Mouse (Mus musculus): Measurements from ENCODE around the gene Tmc2.

GRCm38 (mm10) chr2:130207376-130207775 lies 12.4 kb downstream of the Tmc2 start:
- no peak for TF ChIP-seq CTCF (IDR thresholded peaks at IDR 0.05; ENCODE audit: borderline replicate concordance, control insufficient read depth, extremely low read depth, insufficient read depth, low read length, poor library complexity)
- no peak for TF ChIP-seq POLR2A (IDR thresholded peaks at IDR 0.05; ENCODE audit: control insufficient read depth, extremely low read depth, insufficient read depth, low read length, poor library complexity)

Measured in thymus, adult 2 months (tissue).